Comparison of ENCODE assay signal across 26 mouse cellular contexts in genomic region chr13:17301590-17301989, GRCm38 (mm10).
A peak's percentile ranks its signal among the peaks of the same experiment; 100 is the strongest.
DNase-seq lines count a peak whose midpoint lies in the region; ATAC-seq and TF ChIP-seq lines count a peak whose summit lies in the region.
"Had no signal": no experiment of that assay in that cellular context is flagged by ENCODE, and none has a peak within 500 bp of the region (broad histone marks: within the 10 kb centered on the region; RNA-seq: fewer than 3 reads in every experiment).

No protein-coding gene starts in this region.

- 70% methylated on average over 4 of the region's 4 CpGs for WGBS in forebrain, embryonic 11.5 days
- WGBS in forebrain, embryonic 16.5 days, result 44% methylated on average over 4 of the region's 4 CpGs
- WGBS in hindbrain, embryonic 10.5 days, result 86% methylated on average over 4 of the region's 4 CpGs

- TF ChIP-seq CTCF in brain, embryonic 14.5 days (IDR thresholded peaks at IDR 0.05; ENCODE audit: borderline replicate concordance, extremely low read depth, insufficient read depth, insufficient read length), result no peak

- H3K4me3 ChIP-seq in forebrain, embryonic 11.5 days (ENCODE audit: low read depth, low read length), result no peak overlapping the region
- no peak overlapping the region for H3K4me3 ChIP-seq in forebrain, embryonic 16.5 days (replicated peaks; ENCODE audit: low read length)
- no peak overlapping the region for H3K4me3 ChIP-seq in hindbrain, embryonic 10.5 days
- H3K4me3 ChIP-seq: embryonic facial prominence, embryonic 13.5 days; embryonic facial prominence, embryonic 15.5 days; erythroblast, embryonic 14.5 days; forebrain, embryonic 10.5 days; forebrain, embryonic 15.5 days had no signal

- TF ChIP-seq POLR2A in brain, embryonic 14.5 days (IDR thresholded peaks at IDR 0.05; ENCODE audit: borderline replicate concordance, extremely low read depth, insufficient read depth, insufficient read length, poor library complexity, severe bottlenecking), result no peak

- H3K9me3 ChIP-seq in forebrain, embryonic 11.5 days (ENCODE audit: control insufficient read depth, low read length), result no peaks in the 10 kb centered on the region
- H3K9me3 ChIP-seq in forebrain, embryonic 16.5 days (ENCODE audit: control insufficient read depth, low read length), result no peaks in the 10 kb centered on the region
- no peaks in the 10 kb centered on the region for H3K9me3 ChIP-seq in hindbrain, embryonic 10.5 days
- H3K9me3 ChIP-seq: embryonic facial prominence, embryonic 13.5 days; embryonic facial prominence, embryonic 15.5 days; forebrain, embryonic 10.5 days; forebrain, embryonic 15.5 days; G1E had no signal

- H3K36me3 ChIP-seq in forebrain, embryonic 11.5 days (ENCODE audit: control insufficient read depth, insufficient read depth, low read length), result no peaks in the 10 kb centered on the region
- no peaks in the 10 kb centered on the region for H3K36me3 ChIP-seq in forebrain, embryonic 16.5 days (ENCODE audit: control insufficient read depth, insufficient read depth)
- no peaks in the 10 kb centered on the region for H3K36me3 ChIP-seq in hindbrain, embryonic 10.5 days
- H3K36me3 ChIP-seq: embryonic facial prominence, embryonic 13.5 days; embryonic facial prominence, embryonic 15.5 days; forebrain, embryonic 10.5 days; forebrain, embryonic 15.5 days; G1E had no signal

- peak; percentile 82 for ATAC-seq in forebrain, embryonic 11.5 days (replicated peaks; ENCODE audit: low FRiP score)
- ATAC-seq in forebrain, embryonic 16.5 days, result no peak
- ATAC-seq: activated CD4-positive, CD25-positive, alpha-beta regulatory T cell, adult 4 months; CD4-positive, CD25-positive, alpha-beta regulatory T cell, adult 4 months; forebrain, embryonic 15.5 days; Patski had no signal

- no peak overlapping the region for H3K4me2 ChIP-seq in forebrain, embryonic 11.5 days (ENCODE audit: low read depth, low read length, severe bottlenecking)
- H3K4me2 ChIP-seq in forebrain, embryonic 16.5 days (ENCODE audit: low read length), result no peak overlapping the region
- H3K4me2 ChIP-seq: embryonic facial prominence, embryonic 13.5 days; embryonic facial prominence, embryonic 15.5 days; forebrain, embryonic 15.5 days had no signal

- H3K27me3 ChIP-seq in forebrain, embryonic 11.5 days (ENCODE audit: control insufficient read depth, insufficient read depth, low read length), result no peaks in the 10 kb centered on the region
- H3K27me3 ChIP-seq in forebrain, embryonic 16.5 days (replicated peaks; ENCODE audit: control insufficient read depth, insufficient read depth, low read length), result no peaks in the 10 kb centered on the region
- no peaks in the 10 kb centered on the region for H3K27me3 ChIP-seq in hindbrain, embryonic 10.5 days (ENCODE audit: insufficient read depth, poor library complexity, severe bottlenecking)
- H3K27me3 ChIP-seq: CH12.LX; embryonic facial prominence, embryonic 13.5 days; embryonic facial prominence, embryonic 15.5 days; forebrain, embryonic 15.5 days; Patski had no signal

- no peak overlapping the region for H3K27ac ChIP-seq in forebrain, embryonic 11.5 days (ENCODE audit: low read depth, low read length)
- H3K27ac ChIP-seq in forebrain, embryonic 16.5 days (ENCODE audit: low read length), result no peak overlapping the region
- no peak overlapping the region for H3K27ac ChIP-seq in hindbrain, embryonic 10.5 days
- H3K27ac ChIP-seq: embryonic facial prominence, embryonic 13.5 days; embryonic facial prominence, embryonic 15.5 days; forebrain, embryonic 10.5 days; forebrain, embryonic 15.5 days had no signal

- no peaks in the 10 kb centered on the region for H3K4me1 ChIP-seq in forebrain, embryonic 11.5 days (replicated peaks; ENCODE audit: control insufficient read depth, insufficient read depth, low read length)
- H3K4me1 ChIP-seq in forebrain, embryonic 16.5 days (replicated peaks; ENCODE audit: control insufficient read depth, insufficient read depth, low read length), result no peaks in the 10 kb centered on the region
- peaks cover 5% of the 10 kb centered on the region; the same call in 1 of the 2 replicates for H3K4me1 ChIP-seq in hindbrain, embryonic 10.5 days (replicated peaks)
- H3K4me1 ChIP-seq: forebrain, embryonic 15.5 days had no signal

- no peak for DNase-seq in forebrain, embryonic 11.5 days (ENCODE audit: low spot score)
- DNase-seq in brain, embryonic 14.5 days (ENCODE audit: low read depth), result peak; percentile 16
- DNase-seq in retina, postnatal 1 day, result peak; percentile 47
- no peak for DNase-seq in hindbrain, embryonic 10.5 days (ENCODE audit: low spot score)
- DNase-seq: adrenal gland, adult 8-10 months; adrenal gland, postnatal 14 days; adrenal gland, postnatal 36 days; B cell, adult 2 months; cerebellum, adult 11 months; cerebellum, adult 18-20 months; cerebellum, adult 8-10 months; cerebellum, adult 9-11 months; cerebellum, postnatal 14 days; cerebellum, postnatal 36 days; embryo, embryonic 11 days had no signal

- H3K9ac ChIP-seq in forebrain, embryonic 11.5 days (ENCODE audit: low read length), result no peak overlapping the region
- H3K9ac ChIP-seq in forebrain, embryonic 16.5 days (replicated peaks; ENCODE audit: low read depth, low read length), result no peak overlapping the region
- H3K9ac ChIP-seq: embryonic facial prominence, embryonic 13.5 days; embryonic facial prominence, embryonic 15.5 days; forebrain, embryonic 15.5 days had no signal

Comparison
In these comparisons a context has a peak if more than half of its experiments do, and no peak if none do; other contexts are left out.
1. DNase-seq: peak in brain, embryonic 14.5 days (single experiment) and retina, postnatal 1 day (single experiment); none in forebrain, embryonic 11.5 days (single experiment) and hindbrain, embryonic 10.5 days (single experiment).